Mouse (Mus musculus) heart, adult 2 months (tissue): ENCODE measurements at regions not wholly inside any gene's neighbourhood (a gene's known extent, or its start where the extent isn't known, plus 50 kb on each side); places are given as distances from the start of the nearest gene placed in this dataset.

Experiments
- CTCF ChIP-seq: fragments of 200-600 bp; IDR thresholded peaks from 2 replicates; pipeline ENCODE4 v1.8.1; 2022; ENCODE audit warnings: antibody characterized with exemption, mild to moderate bottlenecking, moderate library complexity
- EP300 ChIP-seq: fragments of 200-500 bp; IDR thresholded peaks from 2 replicates; pipeline ENCODE4 v1.6.1; 2011; ENCODE audit warnings: low read depth, low read length, control low read depth; ENCODE audit not compliant: insufficient read depth
- POLR2A ChIP-seq: fragments of 200-500 bp; IDR thresholded peaks from 2 replicates; pipeline ENCODE4 v1.6.1; 2011; ENCODE audit warnings: mild to moderate bottlenecking, low read depth, low read length, control low read depth; ENCODE audit not compliant: insufficient read depth

DNA sequence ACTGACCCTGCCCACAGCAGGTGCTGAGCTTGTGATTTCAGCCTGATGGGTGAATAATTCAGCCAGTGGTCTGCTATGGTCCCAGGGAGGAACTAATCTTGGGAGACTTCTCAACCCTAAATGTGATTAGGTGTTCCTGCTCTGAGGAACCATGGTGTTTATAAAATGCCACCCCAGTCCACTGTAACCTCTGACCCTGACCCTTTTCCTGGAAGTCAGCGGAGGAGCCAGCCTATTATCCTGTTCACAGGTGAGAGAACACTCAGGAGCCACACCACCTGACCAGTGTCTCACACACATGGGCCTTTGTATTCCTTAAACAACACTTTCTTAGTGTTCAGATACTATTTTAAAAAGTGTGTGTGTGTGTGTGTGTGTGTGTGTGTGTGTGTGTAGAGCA, 103.0 kb downstream of the 1700001O22Rik start:
- TF ChIP-seq CTCF (no peak), POLR2A (no peak), EP300 (no peak)
